Mouse (Mus musculus) forebrain, embryonic 16.5 days (tissue): Measurements from ENCODE around the gene Homer3. TPM values are rescaled to one million over a fixed set of nuclear protein-coding genes. Genes with fewer than 3 reads are reported as not detected.

Experiments used
- ATAC-seq: fragments of 200-750 bp; cut with Nextera tagmentation; 2 replicates; pipeline ENCODE4 v1.8.0; 2017; ENCODE audit warnings: mild to moderate bottlenecking, moderate library complexity
- H3K27ac ChIP-seq: fragments of 300-500 bp; sonication (generic); 2 replicates; pipeline ENCODE4 v1.5.1; 2014; ENCODE audit warnings: low read length, control low read depth
- H3K27me3 ChIP-seq: fragments of 300-500 bp; sonication (generic); replicated peaks from 2 replicates; pipeline ENCODE4 v1.6.1; 2014; ENCODE audit warnings: low read length; ENCODE audit not compliant: control insufficient read depth, insufficient read depth
- H3K36me3 ChIP-seq: fragments of 300-500 bp; sonication (generic); 2 replicates; pipeline ENCODE4 v1.6.1; 2014; ENCODE audit not compliant: control insufficient read depth, insufficient read depth
- H3K4me1 ChIP-seq: fragments of 300-500 bp; sonication (generic); replicated peaks from 2 replicates; pipeline ENCODE4 v1.6.1; 2014; ENCODE audit warnings: low read length; ENCODE audit not compliant: control insufficient read depth, insufficient read depth
- H3K4me2 ChIP-seq: fragments of 300-500 bp; sonication (generic); 2 replicates; pipeline ENCODE4 v1.6.1; 2014; ENCODE audit warnings: mild to moderate bottlenecking, low read length, control low read depth
- H3K4me3 ChIP-seq: fragments of 300-500 bp; sonication (generic); replicated peaks from 2 replicates; pipeline ENCODE4 v1.5.1; 2014; ENCODE audit warnings: mild to moderate bottlenecking, low read length, control low read depth
- H3K9ac ChIP-seq: fragments of 300-500 bp; sonication (generic); replicated peaks from 2 replicates; pipeline ENCODE4 v1.6.1; 2014; ENCODE audit warnings: low read depth, low read length, control low read depth
- H3K9me3 ChIP-seq: fragments of 300-500 bp; sonication (generic); 2 replicates; pipeline ENCODE4 v1.6.1; 2016; ENCODE audit warnings: low read length; ENCODE audit not compliant: control insufficient read depth
- WGBS: fragments of 180-500 bp; shearing (Covaris S2); extraction: QIAGEN DNeasy Blood & Tissue Kit; methylation state at CpG from one replicate; pipeline ENCODE4 v1.1.7; 2014; 5-methylcytosine and 5-hydroxymethylcytosine counted together
- polyA plus RNA-seq: library from polyadenylated mRNA; unstranded; fragments of >200 nt; fragmentation: Nextera tagmentation; extraction: Ambion mirVana; gene quantifications from 2 replicates; pipeline ENCODE4 v1.2.1, GENCODE M21; 2015

The Homer3 gene
- polyA plus RNA-seq, 1 experiment from 2014 or later: 49.4 TPM

DNA sequence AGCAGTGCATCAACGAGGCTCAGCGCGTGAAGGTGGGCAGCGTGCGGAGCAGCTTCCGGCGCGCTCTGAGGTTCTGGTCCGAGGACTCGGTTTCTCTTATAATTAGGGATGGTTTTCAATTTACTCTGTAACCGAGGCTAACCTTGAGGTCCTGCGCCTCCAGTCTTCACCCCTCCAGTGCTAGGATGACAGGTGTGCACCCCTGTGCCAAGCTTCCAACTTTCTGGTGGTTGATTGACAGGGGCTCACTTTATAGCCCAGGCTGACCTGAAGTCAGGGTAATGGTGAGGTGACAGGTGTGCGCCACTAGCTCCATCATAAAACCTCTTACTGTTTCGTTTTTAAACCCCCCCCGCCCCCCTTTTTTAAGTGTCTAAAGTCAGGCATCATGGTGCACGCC, 20.3 kb downstream of the Homer3 start:
- 4% methylated on average over 16 of the region's 16 CpGs for WGBS
- H3K4me3 ChIP-seq: peak overlapping the region; percentile 93
- H3K4me1 ChIP-seq: peaks cover 23% of the 10 kb centered on the region
- H3K9ac ChIP-seq: peak overlapping the region; percentile 63
- no peaks in the 10 kb centered on the region for H3K27me3 ChIP-seq
- no peaks in the 10 kb centered on the region for H3K9me3 ChIP-seq
- H3K4me2 ChIP-seq: peak overlapping the region; percentile 92
- H3K27ac ChIP-seq: peak overlapping the region; percentile 80
- H3K36me3 ChIP-seq: peaks cover 7% of the 10 kb centered on the region
- peak; percentile 13; the same call in 1 of the 2 replicates for ATAC-seq

DNA sequence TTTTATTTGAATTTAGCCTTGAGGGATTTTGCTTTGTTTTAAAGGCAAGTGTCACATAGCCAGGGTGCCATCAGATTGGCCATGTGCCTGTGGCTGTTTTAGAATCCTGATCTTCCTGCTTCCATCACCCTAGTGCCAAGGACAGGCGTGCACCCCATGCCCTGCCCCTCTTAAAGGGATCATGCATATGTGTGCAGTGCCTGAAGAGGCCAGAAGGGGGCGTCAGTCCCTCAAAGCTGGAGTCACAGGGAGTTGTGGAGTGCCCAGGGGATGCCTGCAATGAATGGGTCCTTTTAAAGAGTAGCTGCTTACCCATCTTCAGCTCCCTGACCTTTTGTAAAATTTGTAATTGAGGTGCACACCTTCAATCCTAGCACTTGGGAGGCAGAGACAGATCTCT, 26.7 kb downstream of the Homer3 start:
- no peak for ATAC-seq
- no peaks in the 10 kb centered on the region for H3K9me3 ChIP-seq
- no peak overlapping the region for H3K4me3 ChIP-seq
- 18% methylated on average over 2 of the region's 2 CpGs for WGBS
- H3K36me3 ChIP-seq: peaks cover 29% of the 10 kb centered on the region
- 0 out of 2 replicates have a peak, but pooled peaks cover 1% of the 10 kb centered on the region for H3K4me1 ChIP-seq
- H3K4me2 ChIP-seq: no peak overlapping the region
- H3K27me3 ChIP-seq: no peaks in the 10 kb centered on the region
- no peak overlapping the region; the same call in 1 of the 2 replicates for H3K27ac ChIP-seq
- no peak overlapping the region for H3K9ac ChIP-seq

GRCm38 (mm10) chr8:70313399-70313798, 30.8 kb downstream of the Homer3 start:
- no peak overlapping the region for H3K27ac ChIP-seq
- WGBS: 66% methylated on average over 2 of the region's 2 CpGs
- no peak overlapping the region for H3K4me2 ChIP-seq
- H3K4me1 ChIP-seq: peaks cover 30% of the 10 kb centered on the region
- H3K9ac ChIP-seq: no peak overlapping the region
- no peak for ATAC-seq
- H3K4me3 ChIP-seq: no peak overlapping the region
- H3K27me3 ChIP-seq: no peaks in the 10 kb centered on the region
- no peaks in the 10 kb centered on the region for H3K9me3 ChIP-seq
- H3K36me3 ChIP-seq: peaks cover 19% of the 10 kb centered on the region

DNA sequence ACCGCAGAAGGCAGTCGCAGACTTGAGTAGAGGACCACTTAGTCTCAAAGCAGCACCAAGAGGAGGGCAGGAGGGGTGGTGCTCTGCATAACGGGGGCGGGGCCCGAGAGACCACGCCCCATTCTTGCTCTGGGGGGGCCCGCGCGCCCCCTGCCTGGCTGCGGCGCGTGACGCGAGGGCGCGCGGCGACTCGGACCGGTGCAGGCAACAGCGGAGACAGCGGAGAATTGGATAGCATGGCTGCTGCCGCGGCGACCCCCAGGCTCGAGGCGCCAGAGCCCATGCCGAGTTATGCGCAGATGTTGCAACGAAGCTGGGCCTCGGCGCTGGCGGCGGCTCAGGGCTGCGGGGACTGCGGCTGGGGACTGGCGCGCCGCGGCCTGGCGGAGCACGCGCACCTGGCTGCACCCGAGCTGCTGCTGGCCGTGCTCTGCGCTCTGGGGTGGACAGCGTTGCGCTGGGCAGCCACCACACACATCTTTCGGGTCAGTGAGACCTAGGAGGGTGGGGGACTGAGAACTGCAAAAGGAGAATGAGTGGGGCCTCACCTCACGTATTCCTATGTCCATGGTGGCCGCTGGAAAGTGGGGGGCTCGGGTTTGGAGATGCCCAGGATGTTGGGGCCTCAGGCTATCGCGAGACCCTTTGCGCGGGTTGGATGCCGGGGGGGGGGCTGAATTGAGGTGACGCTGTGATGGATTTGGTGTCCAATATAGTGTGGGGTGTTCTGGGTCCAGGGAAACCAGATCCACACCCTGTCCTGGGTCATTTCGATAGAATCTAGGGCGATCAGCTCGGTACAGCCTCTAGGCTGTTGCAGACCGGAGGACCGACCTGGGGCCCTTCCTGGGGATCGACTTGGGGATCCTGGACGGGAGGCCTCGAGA, 33.2 kb downstream of the Homer3 start, which contains the start of gene Cers1:
Cers1 (plus strand) TSS at position 152 of the 887 bp plus-strand sequence.
- peak within 1 kb of the TSS; percentile 80 for H3K9ac ChIP-seq
- ATAC-seq: peak; percentile 46
- peaks cover 13% of the 10 kb centered on the region for H3K36me3 ChIP-seq
- H3K4me3 ChIP-seq: peak within 1 kb of the TSS; percentile 74
- H3K4me1 ChIP-seq: peaks cover 30% of the 10 kb centered on the region
- no peaks in the 10 kb centered on the region for H3K27me3 ChIP-seq
- H3K4me2 ChIP-seq: peak within 1 kb of the TSS; percentile 88
- 1% methylated on average over 66 of the region's 66 CpGs for WGBS
- peak within 1 kb of the TSS; percentile 95 for H3K27ac ChIP-seq
- no peaks in the 10 kb centered on the region for H3K9me3 ChIP-seq

DNA sequence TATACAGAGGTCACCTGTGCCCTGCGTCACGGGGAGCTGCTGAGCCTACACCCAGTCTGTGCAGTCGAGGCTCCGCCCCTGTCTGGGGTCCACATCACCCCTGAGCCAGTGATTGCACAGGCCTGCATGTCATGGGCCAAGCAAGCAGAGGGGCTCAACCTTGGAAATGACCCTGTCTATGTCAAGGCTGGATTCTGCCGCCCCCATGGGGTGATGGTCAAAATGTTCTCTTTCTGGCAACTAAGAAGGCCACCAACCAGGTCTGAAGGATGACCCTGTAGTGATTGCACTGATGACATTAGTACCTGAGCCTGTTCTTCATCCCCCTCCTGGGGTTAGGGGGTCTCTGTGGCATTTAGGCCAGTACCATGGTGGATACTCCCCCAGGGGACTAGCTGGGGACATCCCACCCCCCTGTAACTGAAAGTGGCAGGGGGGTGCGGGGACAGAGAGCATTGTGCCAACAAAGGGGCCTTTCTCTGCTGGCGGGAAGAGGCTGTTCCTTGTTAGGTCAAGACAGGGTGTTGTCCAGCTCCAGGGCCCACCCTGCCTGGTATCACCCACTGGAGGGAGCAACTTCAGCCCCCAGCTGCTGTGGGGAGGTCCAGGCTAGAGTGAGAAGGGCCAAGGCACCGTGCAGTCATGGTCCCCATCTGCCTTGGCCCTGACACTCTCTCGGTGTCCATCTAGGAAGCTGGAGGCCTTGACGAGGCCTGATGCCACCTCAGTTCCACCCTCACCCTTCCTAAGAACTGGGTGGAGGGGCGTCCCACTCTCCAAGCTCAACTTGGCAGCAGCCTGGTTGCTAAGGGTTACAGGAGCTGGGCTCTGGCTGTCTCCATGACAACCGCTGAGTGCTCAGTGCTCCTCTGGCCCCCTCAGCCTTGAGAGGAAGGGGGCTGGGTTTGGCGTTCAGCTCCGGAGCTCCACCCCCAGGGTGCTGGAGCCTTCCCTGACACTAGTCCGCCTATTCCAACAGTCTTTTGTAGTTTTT, 34.2 kb downstream of the Homer3 start:
- Histone ChIP-seq H3K9me3 (no peaks in the 10 kb centered on the region), H3K4me2 (peak overlapping the region; percentile 88), H3K4me3 (peak overlapping the region; percentile 74), H3K9ac (peak overlapping the region; percentile 80), H3K27me3 (no peaks in the 10 kb centered on the region), H3K4me1 (peaks cover 30% of the 10 kb centered on the region), H3K36me3 (peaks cover 12% of the 10 kb centered on the region), H3K27ac (peak overlapping the region; percentile 95)
- WGBS: 3% methylated on average over 15 of the region's 15 CpGs
- peak; percentile 93 for ATAC-seq

- Histone ChIP-seq H3K4me1 (peaks cover 30% of the 10 kb centered on the region), H3K4me2 (peak overlapping the region; percentile 88), H3K27me3 (no peaks in the 10 kb centered on the region), H3K4me3 (no peak overlapping the region), H3K9ac (0 out of 2 replicates have a peak overlapping the region, but pooled peaks have one; percentile 1), H3K27ac (peak overlapping the region; percentile 95), H3K36me3 (peaks cover 9% of the 10 kb centered on the region), H3K9me3 (no peaks in the 10 kb centered on the region)
- WGBS: 80% methylated on average over 5 of the region's 5 CpGs
- ATAC-seq: no peak
Observed at GRCm38 (mm10) chr8:70317872-70318271, 35.2 kb downstream of the Homer3 start.

- H3K27me3 ChIP-seq: no peaks in the 10 kb centered on the region
- no peak overlapping the region for H3K9ac ChIP-seq
- H3K27ac ChIP-seq: no peak overlapping the region
- peaks cover 21% of the 10 kb centered on the region for H3K36me3 ChIP-seq
- no peak overlapping the region for H3K4me3 ChIP-seq
- no peak for ATAC-seq
- H3K9me3 ChIP-seq: no peaks in the 10 kb centered on the region
- no peaks in the 10 kb centered on the region for H3K4me1 ChIP-seq
- no peak overlapping the region for H3K4me2 ChIP-seq
- 94% methylated on average over 3 of the region's 3 CpGs for WGBS
Observed at GRCm38 (mm10) chr8:70323716-70324115, 41.1 kb downstream of the Homer3 start.

- peaks cover 26% of the 10 kb centered on the region for H3K36me3 ChIP-seq
- WGBS: 89% methylated on average over 6 of the region's 6 CpGs
Observed at GRCm38 (mm10) chr8:70327512-70327911, 44.9 kb downstream of the Homer3 start.

More at GRCm38 (mm10) chr8:70327512-70327911, 44.9 kb downstream of the Homer3 start:
- Histone ChIP-seq H3K4me1 (peaks cover 28% of the 10 kb centered on the region), H3K9me3 (no peaks in the 10 kb centered on the region), H3K27me3 (no peaks in the 10 kb centered on the region), H3K4me2 (no peak overlapping the region), H3K9ac (no peak overlapping the region), H3K4me3 (no peak overlapping the region), H3K27ac (no peak overlapping the region)
- ATAC-seq: no peak
